Mouse (Mus musculus) cerebellum, adult 2 months (tissue): ENCODE measurements around the gene Tmeff2.

ENCODE experiments used
- CTCF ChIP-seq: fragments of 200-500 bp; IDR thresholded peaks from 2 replicates; pipeline ENCODE4 v1.5.1; 2011; ENCODE audit warnings: low read depth, mild to moderate bottlenecking, control low read depth, low read length, moderate library complexity, borderline replicate concordance; ENCODE audit not compliant: insufficient read depth
- POLR2A ChIP-seq: fragments of 200-500 bp; IDR thresholded peaks from 2 replicates; pipeline ENCODE4 v1.6.1; 2011; ENCODE audit warnings: low read length, control low read depth, borderline replicate concordance; ENCODE audit not compliant: insufficient read depth

DNA sequence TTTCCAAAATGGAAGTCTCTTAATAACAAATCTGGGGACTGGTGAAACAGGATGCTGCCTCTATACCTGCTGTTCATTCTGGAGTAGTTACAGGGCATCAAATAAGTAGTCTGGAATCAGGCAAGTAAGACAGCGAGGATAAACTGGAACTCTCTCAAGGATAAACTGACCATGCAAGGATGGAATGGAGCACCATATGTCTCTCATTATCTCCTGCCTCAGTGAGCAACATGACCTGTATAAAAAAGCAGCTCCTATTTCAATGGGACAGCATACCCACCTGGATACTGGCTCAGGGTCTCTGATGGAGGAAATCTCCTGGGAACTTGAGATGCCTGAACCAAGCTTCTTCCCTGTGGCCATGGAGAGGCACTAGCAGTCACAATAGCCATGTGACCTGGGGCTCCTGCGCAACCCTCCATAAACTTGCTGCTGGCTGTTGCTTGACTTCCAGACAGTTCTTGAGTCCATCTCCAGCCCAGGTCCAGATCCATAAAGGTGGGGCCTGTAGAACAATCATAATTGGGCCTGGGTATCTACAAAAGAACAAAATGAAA lies 200.7 kb downstream of the Tmeff2 start:
- TF ChIP-seq CTCF (no peak), POLR2A (no peak)
